Mouse (Mus musculus): ENCODE data around the gene Palm2.

The Palm2 gene

GRCm38 (mm10) chr4:57694356-57695136, 260.5 kb downstream of the Palm2 start:
- in situ Hi-C loops (cut with MboI; ENCODE audit: low sequenced_read_pairs) = no loop called here

DNA sequence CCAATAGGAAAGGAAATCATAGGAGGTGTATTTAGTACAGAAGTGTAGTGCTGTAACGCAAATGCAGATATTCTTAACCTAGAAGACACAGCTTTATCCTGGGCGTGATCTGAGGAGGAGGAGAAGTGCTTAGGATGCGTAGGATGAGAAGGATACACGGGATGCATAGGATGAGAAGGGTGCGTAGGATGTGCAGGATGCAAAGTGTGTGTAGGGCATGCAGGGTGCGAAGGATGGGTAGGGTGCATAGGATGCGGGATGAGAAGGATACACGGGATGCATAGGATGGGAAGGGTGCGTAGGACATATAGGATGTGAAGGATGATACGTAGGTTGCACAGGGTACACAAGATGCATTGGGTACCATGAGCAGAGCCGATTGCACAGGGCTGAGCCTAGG, 262.9 kb downstream of the Palm2 start:
- in situ Hi-C loops (cut with MboI; ENCODE audit: low sequenced_read_pairs) = no loop called here

- in situ Hi-C loops (cut with MboI; ENCODE audit: low sequenced_read_pairs) = no loop called here
Observed at GRCm38 (mm10) chr4:57697918-57698611, 264.0 kb downstream of the Palm2 start.

GRCm38 (mm10) chr4:57701576-57701975, 267.5 kb downstream of the Palm2 start:
- in situ Hi-C loops (cut with MboI; ENCODE audit: low sequenced_read_pairs) = no loop called here

DNA sequence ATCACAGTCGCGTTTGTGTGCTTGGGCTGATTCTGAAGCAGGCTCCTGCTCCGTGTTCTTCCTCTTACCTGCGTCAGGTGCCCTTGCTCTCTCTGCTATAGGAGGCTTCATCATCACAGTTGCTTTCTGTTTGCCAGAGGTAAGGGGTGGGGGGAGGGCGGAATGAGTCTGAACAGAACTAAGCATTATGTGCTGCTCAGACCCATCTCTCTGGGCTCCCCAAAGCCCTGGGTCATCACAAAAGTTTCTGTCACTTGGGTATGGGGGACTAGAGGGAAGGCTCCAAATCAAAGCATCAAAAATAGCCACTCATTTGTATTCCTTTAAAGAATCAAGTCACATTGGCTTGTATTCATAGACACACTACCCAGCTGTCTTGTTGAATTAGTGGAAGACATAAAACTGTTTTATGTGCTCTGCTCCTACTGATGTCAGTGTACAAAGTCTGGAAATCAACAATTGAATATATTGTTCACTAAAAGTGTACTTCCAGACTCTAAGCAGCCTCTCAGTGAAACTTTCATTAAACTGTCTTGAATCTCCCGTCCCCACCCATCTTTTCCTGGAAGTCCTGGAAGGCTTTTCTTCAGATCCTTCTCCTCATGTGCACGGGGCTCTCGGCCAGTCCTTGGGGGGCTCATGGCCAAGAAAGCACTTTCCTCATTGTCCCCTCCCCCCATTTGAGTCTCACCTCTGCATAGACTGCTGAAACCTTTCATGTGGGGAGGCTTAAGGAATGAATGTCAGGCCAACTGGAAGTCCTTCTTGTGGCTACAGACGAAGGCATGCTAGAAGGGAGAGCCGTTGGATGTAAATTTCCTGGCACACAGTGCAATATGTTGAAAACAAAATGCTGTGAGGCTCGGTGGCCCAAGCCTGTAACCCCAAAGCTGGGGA, 269.8 kb downstream of the Palm2 start:
- in situ Hi-C loops (cut with MboI; ENCODE audit: low sequenced_read_pairs) = no loop called here

GRCm38 (mm10) chr4:57704575-57704974, 270.5 kb downstream of the Palm2 start:
- in situ Hi-C loops (cut with MboI; ENCODE audit: low sequenced_read_pairs) = no loop called here

DNA sequence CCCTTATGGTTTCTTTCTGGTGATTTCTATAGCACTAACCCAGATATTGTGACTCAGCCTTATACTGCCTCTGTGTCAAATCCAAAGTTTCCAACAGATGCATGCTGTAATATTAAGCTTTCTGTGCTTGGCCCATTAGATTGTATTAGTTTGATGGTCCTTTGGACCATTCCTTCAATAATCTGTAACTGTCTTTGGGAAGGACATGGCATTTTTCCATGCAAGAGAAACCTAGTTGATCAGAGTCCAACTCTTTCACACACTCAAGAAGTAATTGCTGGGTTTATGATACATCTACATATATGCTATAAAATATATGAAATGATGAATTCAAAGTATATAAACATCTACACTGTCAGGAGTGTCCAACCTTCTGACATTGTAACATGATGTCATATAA, 281.8 kb downstream of the Palm2 start:
- in situ Hi-C loops (cut with MboI; ENCODE audit: low sequenced_read_pairs) = no loop called here

DNA sequence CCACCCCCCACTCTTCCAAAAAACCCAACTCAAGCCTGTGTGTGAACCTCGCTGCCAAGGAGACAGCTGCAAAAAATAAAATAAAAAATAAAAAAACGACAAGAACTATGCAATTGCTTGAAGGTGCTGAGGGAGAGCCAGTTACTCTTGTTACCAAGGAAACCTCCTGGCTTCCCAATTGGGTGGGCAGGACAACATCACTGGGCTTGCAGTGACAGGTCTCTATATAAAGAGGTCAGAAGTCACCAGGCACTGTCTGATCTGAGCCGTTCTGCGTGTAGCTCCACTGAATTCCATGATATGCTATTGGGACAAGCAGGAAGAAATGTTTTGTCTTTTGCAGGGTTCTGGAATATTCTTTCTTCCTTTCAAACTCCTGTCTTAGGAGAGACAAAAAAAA, 282.7 kb downstream of the Palm2 start:
- in situ Hi-C loops (cut with MboI; ENCODE audit: low sequenced_read_pairs) = no loop called here

DNA sequence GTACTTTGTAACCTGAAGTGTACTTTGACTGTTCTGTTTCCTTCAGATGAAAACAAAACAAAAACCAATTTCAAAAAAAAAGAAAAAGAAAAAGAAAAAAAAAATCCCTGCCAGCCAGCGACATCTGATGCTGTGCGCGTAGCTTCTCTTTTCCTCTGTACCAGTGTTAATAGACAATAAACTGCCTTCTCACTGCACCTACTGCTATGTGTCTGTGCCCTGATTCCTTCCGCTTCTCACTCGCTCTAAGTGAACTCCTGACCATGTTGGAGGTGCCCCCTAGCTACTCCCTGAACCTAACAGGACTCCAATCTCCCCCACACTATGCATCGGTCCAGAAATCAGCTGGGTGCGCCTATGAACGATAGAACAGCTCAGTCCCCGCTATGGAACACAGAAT, 283.3 kb downstream of the Palm2 start, which contains the start of gene Akap2:
Gene Akap2 (plus strand): TSS at position 304 of the 400 bp plus-strand sequence.
- in situ Hi-C loops (cut with MboI; ENCODE audit: low sequenced_read_pairs) = no loop called here

- in situ Hi-C loops (cut with MboI; ENCODE audit: low sequenced_read_pairs) = no loop called here
Observed at GRCm38 (mm10) chr4:57719370-57719769, 285.3 kb downstream of the Palm2 start.

DNA sequence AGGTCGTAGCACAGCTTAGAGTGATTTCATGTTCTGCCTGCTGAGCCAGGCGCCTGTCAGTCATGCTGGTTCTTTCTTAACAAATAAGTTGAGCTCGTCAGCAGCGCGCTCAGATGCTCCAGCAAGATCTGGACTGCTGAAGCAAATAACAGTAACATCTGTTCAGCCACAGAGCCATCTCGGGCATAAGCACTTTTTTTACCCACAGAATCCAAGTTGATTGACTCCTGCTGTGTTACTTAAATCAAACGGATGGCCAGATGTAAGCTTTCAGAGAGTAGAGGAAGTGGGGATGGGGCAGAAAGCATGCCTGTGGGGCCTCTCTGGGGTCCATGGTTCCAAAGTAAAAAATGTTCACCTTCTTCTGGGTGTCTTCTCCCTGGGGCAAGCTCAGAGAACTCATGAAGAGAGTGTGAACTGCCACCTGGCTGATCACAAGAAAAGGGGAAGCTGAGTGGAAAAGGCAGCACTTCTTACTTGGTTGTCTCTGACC, 286.9 kb downstream of the Palm2 start:
- in situ Hi-C loops (cut with MboI; ENCODE audit: low sequenced_read_pairs) = no loop called here

- in situ Hi-C loops (cut with MboI; ENCODE audit: low sequenced_read_pairs) = no loop called here
Observed at GRCm38 (mm10) chr4:57722296-57722695, 288.2 kb downstream of the Palm2 start.

- in situ Hi-C loops (cut with MboI; ENCODE audit: low sequenced_read_pairs) = no loop called here
Observed at GRCm38 (mm10) chr4:57723659-57724058, 289.6 kb downstream of the Palm2 start.

GRCm38 (mm10) chr4:57725569-57725968, 291.5 kb downstream of the Palm2 start:
- in situ Hi-C loops (cut with MboI; ENCODE audit: low sequenced_read_pairs) = no loop called here

- in situ Hi-C loops (cut with MboI; ENCODE audit: low sequenced_read_pairs) = no loop called here
Observed at GRCm38 (mm10) chr4:57728611-57729183, 294.6 kb downstream of the Palm2 start.

- in situ Hi-C loops (cut with MboI; ENCODE audit: low sequenced_read_pairs) = no loop called here
Observed at GRCm38 (mm10) chr4:57730047-57730446, 296.0 kb downstream of the Palm2 start.

DNA sequence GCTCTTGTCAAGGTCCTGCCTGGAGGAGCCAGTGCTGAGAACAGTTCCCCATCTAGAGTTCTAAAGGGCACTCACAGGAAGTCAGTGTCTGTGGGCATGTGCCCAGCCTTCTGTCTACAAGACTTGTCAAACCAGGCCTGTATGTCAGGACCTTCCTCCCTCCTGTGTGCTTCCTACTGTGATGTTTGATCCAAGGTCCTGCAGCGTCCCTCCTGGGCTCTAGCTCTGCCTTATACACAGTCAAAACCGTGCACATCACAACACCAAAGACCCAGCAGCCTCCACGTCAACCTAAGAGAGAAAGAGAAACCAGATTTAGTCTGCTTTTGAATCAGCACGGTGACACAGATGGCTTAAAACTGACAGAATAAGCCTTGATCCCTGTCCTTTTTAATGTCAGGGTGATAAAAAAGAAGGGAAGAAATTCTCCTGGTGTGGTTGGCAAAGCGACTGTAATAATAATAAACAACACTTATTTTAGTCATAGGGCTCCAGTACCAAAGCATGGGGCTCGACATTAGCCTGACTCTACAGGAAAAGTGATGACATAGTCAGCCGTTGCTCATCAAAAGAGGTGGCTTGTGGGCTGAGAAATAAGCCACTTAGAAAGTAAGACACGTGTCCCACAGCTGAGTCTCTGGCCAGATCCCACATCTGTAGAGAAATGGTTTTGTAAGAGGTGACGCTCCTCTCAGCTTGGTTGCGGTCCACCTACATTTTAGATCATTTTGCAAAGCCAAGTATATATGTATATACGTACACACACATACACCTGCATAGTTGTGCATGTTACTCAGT, 297.0 kb downstream of the Palm2 start:
- in situ Hi-C loops (cut with MboI; ENCODE audit: low sequenced_read_pairs) = no loop called here

- in situ Hi-C loops (cut with MboI; ENCODE audit: low sequenced_read_pairs) = no loop called here
Observed at GRCm38 (mm10) chr4:57732351-57732750, 298.3 kb downstream of the Palm2 start.

GRCm38 (mm10) chr4:57733445-57733844, 299.4 kb downstream of the Palm2 start:
- in situ Hi-C loops (cut with MboI; ENCODE audit: low sequenced_read_pairs) = no loop called here

DNA sequence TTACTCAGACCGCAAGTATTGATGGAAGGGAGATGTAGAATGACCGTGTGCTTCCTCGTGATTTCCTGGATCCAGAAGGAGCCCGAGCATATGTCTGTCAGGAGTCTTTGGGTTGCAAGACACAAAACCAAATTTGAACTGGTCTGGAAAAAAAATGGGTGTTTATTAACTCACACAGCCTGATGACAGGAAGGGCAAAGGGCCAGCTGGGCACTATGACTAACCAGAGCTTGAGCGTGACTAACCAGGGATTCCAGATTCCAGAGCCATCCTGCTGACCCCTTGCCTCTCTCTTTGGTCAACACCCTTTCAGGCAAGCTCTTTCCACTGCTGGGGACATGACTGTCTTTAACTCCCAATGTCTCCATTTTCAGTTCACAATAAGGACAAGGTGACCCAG, 301.4 kb downstream of the Palm2 start:
- in situ Hi-C loops (cut with MboI; ENCODE audit: low sequenced_read_pairs) = no loop called here

All from CH12F3 (cell line).